Mouse (Mus musculus) frontal cortex, postnatal 14 days (tissue): ENCODE data around the gene Gm49395.

Experiments
- DNase-seq, 2 experiments: peaks; one replicate each; pipeline ENCODE4 v3.0.0; 2022; ENCODE audit warnings: low spot score in 2 of 2

Gene Gm49395

DNA sequence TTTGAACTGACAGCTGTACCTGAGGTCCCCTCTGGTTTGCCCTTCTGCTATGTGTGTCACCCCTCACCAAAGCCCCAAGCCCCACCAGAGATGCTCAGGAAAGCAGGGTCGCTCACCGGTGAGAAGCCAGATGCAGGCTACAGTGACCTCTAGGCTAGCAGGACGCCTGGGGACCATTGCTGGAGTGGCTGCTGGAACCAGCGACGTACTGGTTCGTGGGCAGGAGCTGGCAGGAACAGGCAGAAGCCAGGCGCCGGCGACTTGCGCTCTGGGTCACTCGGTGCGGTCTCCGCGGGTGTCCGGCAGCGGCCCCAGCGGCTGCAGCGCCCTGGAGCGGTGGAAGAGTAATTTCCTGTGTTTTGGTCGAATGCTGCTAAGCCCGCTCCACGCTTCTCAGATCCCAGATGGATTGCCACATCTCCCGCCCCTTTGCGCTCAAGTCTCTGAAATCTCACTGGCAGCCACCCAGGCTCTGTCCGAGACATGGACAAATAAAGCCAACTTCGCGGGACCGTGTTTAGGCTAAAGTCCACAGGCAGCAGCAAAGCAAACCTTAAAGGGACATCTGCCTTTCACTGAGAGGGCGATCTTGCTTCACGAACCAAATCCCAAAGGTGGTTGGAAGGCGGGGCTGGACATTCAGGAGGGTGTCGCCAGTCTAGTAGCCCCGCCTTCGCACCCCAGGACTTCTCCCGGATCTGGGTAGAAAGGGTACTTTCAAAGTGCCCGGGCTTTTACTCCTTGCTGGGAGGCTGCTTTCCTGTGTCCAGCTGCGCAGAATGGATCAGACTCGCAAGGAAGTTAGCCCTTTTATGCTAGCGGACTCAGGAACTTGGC, at the start of gene Gm49395, which contains the start of gene Itga1:
Gm49395 (minus strand) TSS at position 567 of the 837 bp plus-strand sequence.
Itga1 (minus strand) TSS at position 610 of the 837 bp plus-strand sequence.
- peak; percentile 23 to 30 for DNase-seq

DNA sequence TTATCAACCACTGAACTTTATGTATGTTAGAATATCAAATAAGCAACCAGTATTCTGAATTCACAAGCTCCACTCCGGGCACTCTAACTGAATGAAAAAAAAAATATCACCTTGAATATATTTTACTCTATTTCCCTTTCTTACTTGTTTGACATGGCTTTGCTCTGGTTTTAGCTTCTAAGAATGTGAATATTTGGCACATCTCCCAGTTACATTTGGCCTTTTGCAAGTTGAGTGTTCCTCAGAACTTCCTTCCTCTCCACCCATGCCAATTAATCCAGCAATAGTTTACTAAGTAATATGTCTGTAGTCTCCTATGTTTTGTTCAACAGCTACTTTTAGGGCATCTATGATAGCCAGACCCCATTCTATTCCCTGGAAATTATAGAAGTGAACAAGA, 48.9 kb upstream of the Gm49395 start:
- DNase-seq = no peak

DNA sequence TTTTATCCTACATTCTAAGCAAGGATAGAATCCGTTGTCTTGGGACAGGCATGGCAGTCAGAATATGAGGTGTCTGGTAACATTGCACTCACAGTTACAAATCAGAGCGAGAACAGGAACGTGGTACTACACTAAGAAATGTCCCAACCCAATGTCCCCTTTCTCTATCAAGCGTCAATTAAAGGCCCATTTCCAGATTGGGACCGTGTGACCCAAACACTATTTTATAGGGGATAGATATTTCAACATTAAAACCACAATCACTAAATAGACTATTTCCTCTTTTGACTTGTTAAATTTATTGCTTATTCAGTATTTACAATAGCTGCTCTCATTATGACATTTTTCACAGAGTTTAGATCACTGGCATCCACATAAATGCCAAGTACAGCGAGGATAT, 48.1 kb upstream of the Gm49395 start:
- DNase-seq = no peak

DNA sequence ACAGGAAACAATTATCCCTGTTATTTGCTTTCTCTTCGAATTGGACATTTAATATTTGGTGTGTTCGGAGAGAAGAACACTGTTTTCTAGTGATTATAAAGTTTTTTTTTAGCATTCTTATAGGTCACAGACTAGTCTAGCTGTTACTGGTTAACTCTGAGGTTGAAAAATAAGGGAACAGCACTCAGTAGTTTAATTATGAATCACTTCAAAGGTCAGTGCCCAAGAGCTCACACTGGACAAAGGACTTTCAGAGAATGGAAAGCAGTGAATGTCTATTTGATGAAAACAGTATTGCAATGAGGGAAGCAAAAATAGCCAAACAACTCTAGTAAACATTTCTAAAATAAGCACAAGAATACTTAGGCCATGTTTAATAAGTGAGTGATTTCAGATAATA, 41.9 kb upstream of the Gm49395 start:
- no peak for DNase-seq

DNA sequence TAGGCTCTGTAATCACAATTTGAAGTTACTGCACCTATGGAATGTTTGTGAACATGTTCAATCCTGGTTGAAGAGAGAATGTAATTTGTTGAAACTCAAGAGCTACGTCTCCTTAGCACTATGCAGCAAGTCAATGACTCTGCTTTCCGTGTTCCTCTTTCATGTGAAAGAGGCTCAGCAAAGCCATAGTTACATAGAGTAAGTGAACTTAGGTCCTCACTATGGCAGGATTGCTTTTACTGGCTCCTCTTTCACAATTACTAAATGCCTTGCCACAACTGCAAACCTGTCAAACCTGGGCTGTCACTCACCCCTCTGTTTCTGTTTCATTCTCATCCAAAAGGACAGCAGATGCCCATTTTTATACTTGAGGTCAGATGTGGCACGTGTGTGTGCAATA, 40.3 kb upstream of the Gm49395 start:
- no peak for DNase-seq

DNA sequence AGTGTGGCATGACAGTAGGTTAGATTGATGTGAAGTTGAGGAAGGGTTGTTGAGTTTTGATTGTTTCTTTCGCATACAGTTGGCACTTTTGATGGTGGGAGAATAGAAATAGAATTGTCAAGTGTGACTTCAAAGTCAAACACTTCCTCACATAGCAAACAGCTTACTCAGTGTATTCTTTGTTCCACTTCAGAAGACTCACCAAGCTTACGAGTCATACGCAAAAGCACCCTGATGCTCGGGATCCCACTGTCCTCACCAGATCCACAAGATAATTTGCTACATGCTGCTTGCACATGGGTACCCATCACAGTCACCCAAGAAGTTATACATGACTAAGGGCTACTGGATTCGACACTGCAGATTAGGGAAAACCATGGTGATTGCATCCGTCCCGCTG, 36.8 kb upstream of the Gm49395 start:
- no peak for DNase-seq

DNA sequence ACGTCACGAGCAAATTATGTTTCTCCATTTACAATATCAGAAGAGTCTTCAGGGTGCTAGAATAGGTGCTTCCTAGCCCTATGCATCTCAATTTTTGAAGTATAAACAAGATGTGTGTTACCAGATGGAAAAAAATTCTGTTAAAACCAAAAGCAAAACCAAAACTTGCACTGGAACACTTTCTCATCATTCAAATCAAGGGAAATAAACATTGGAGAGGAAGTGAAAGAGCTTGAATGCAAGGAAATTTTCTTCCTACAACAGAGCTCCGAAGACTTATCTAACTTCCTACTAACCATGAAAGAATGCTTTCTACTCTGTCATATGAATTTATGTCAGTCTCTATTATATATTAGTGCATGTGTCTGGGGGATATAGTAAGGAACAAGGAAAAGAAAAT, 35.0 kb upstream of the Gm49395 start:
- DNase-seq = no peak

DNA sequence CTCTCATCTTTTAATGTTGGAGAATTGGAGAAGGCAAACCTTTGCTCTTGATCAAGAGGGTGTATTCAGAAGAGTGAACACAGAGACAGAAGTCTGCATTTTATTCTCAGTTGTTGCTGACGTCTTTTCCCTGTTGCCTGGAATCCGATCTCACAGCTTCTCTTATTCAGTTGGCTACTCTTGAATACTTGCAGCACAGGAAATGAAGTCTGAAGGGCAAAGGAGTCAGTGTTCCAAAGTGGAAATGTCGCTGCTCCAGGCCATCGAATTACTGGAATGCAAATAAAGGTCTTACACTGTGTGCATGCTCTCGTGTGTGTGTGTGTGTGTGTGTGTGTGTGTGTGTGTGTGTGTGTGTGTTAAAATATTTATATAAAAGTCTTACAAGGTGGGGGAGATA, 30.7 kb upstream of the Gm49395 start:
- no peak for DNase-seq

DNA sequence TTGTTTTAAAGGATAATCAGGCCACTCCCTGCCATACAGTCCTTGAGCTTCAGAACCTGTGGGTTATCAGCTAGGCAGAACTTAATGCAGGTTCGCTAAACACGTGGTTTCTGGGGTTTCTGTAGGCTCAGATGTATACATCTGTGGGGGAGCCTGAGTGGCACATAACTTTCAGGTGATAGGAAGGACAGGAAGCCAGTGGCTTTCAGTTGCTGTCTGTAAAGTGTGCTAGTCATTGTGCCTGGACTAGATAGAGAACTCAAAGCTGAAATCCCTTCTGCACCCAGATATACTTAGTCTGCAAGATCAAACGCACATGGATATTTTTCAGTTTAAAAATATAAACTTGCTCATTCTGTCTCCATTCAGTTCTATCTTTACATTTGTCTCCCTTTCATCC, 29.7 kb upstream of the Gm49395 start:
- no peak for DNase-seq

DNA sequence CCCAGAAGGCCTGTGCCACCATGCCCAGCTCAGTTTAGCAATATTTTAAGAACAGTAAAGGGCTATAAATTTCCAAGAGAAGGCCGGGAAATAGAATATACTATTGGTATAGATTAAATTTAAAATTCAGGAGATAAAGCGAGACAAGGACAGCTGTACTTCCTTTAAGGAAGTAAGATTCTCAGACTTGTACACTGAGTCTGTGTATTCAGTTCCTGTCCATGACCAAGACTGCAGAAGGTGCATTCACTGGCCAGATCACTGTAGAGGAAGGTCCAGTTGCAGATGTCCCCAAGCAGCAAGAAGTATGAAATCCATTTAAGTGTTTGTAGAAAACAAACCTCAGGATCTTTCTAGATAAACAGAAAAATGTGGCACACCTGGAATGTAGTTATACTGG, 28.3 kb upstream of the Gm49395 start:
- no peak for DNase-seq

DNA sequence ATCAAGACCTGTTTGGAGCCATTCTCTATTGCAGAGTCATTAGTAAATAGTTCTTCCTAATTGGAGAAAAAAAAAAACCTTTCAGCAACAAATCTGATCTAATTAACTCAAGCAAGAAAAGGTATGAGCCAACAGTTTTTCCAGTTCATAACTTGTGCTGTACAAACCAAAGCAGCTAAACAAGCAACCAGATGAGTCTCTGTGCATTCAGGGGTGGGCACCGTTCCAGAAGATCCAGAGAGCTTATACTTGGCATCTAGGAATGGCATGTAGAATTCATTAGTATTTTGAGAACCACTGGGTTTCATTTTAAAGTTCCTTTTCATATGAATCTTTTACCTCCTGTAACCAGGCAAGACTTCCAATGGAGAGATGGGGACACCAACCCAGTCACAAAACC, 26.1 kb upstream of the Gm49395 start:
- no peak for DNase-seq

DNA sequence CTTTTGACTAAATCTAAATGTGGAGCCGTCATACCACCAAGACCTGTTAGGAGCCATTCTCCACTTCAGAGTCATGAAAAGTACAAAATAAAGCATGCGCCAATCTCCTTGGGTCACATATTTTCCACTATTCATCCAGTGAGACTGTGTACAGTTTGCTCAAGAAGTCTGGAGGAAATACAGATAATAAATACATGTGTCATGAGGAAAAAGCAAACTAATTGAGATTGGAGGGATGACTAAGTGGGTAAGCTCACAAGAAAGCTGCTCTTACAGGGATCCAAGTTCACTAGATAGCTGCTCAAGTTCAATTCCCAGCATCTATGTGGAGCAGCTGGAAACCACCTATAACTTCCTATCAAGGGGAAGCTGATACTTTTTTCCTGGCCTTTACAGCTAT, 24.8 kb upstream of the Gm49395 start:
- no peak for DNase-seq

DNA sequence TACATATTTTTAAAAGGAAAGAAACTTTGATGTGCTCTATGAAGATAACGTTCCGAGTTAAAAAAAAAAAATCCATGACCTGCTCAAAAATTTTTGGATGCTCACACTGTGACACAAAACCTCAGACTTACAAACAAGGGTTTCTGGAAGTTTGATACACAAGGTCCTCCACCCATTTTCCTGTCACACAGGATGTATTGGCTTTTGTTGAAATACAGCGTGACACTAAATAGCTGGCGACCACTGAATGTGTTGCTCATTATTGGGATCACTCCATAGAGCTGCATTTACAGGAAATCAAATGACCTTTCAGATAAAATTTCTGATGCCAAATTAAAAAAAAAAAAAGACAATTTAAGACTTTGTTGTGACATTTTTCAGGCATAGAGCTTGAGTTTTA, 23.4 kb upstream of the Gm49395 start:
- DNase-seq = no peak

DNA sequence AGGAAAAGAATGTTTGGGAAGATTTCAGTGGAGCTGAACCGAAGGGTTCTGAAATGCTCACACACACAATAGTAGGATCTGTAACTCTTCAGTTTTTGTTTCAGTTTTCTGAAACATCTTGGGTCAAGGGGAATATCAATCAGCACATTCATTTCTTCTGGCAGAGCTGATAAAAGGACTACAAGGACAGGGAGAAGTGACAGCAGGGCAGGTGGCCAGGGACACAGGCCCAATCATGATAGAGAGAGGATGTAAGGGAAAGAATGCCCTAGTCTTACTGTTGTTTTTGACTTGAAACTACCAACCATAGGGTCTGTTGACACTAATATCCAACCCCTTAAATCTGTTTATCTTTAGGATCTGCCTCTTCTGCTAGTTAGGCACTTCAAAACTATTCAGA, 22.8 kb upstream of the Gm49395 start:
- no peak for DNase-seq

DNA sequence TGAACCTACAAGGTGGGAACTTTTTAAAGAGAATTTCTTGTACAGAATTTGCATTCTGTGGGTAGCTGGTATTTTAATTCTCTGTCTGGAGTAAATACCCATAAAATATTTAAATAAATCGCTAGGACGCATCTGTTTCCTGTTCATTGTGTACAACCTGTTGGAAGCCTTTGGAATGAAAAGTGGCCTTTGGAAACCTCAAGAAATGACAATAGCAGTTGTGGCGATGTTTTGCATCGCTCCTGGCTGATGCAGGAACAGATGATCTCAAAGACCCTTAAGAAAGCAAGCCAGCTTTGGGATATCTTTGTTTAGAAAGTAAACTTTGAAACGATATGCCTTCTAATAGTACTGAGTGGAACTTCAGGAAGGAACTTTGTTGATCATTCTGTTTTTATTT, 17.0 kb upstream of the Gm49395 start:
- no peak for DNase-seq

DNA sequence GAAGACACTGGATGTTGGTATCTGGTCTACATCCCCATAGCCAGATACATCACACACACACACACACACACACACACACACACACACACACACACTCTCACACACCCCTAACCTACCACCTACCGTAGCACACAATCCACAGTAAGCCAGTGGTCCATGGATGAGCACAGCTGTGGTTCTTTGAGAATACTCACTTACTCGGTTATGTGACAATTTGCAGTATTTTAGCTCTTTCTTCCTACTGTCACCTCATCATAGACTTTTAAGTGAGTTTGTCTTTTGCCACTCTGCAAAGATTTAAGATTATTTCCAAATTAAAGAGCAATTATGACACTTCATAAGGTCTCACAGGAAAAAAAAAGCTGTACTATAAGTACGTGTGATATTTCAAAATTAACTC, 16.5 kb upstream of the Gm49395 start:
- DNase-seq = no peak

DNA sequence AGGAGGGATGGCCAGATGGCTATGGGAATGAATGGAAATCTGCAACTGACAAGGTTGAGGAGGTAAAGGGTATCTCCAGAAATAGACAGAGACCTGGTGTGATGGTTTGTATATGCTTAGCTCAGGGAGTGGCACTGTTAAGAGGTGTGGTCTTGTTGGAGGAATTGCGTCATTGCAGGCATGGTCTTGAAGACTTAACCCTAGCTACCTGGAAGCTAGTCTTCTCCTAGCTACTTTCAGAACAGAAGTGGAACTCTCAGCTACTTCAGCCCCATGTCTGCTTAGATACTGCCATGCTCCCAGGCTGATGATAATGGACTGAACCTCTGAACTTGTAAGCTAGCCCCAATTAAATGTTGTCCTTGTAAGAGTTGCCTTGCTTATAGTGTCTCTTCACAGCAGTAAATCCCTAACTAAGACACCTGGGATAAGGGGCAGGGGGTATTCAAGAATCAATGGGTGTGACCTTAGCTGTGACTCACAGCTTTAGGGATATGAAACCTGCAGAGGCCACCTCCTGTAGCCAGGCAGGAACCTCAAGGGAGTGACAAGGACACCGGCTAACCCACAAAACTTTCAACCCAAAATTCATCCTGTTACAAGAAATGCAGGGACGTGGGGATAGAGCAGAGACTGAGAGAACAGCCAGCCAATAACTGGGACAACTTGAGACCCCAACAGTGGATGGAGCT, 15.4 kb upstream of the Gm49395 start:
- no peak for DNase-seq

DNA sequence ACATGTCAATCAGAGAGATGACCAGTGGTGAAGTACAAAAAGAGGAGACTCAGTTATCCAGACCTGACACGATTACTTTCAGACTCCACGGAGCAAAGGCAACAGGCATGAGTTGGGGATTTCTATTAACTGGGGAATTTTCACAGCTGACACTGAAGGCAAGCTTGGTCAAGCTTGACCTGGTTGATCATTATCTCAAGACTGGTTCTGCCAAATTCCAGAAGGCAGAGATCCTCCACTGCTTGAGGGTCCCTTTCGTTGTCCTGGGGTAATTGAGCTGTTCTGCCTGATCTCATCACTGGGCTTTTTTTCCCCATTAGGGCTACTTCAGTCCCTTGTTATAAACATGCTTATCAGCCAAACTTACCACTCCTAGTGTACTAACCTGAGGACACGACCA, 7.9 kb upstream of the Gm49395 start:
- DNase-seq = no peak

DNA sequence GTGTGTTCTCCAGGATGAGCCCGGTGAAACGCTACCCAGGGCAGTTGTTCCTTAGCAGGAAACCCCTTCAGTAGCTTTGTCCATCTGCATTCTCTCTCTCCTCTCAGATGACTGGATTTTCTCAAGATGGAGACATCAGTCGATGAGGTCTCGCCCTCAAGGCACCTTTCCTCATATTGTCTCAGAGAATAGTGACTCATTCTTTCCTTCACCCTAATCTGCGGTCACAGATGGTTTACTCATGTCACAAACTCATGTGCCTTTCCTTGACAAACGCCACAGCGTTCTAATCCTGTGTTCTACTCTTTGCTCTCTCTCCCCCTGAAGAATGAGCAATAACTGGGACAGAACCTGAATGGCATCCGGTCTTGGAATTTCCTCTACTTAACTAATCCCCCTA, 5.7 kb upstream of the Gm49395 start:
- no peak for DNase-seq

DNA sequence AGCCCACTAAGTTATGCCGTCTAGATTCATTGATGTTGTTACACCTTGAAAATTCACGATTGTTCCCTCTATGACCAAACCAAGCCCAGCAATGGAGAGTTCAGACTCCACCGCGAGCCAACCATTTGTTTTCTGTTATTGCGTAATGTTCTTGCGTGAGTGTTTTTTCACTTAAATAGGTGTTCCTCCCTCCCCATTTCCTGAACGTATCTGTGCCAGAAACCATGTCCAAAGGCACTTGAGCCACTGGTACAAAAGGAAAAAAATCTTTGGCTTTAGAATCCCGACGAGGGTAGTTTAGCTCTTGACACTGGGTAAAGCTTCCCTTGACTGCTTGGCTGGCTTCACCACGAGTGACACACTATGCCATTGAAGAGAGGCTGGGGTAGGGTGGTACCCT, 4.5 kb upstream of the Gm49395 start:
- no peak for DNase-seq

DNA sequence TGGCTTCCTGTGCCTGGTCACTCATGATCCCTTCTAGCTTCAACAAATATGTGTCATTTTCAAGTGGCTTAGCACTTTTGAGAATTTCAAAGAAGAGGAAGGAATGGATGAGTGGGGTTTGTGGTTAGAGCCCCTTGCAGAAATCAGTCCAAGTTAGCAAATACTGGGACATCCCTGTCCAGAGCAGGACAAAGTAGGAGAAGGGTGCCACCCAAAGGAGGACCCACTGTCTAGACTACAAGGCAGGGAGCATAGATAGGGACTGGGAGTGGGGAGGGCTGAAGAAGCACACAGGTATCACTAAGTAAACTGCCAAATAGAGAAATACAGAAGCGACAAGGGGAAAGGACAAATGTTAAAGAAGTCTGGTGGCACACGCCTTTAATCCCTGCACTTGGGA, 1.0 kb upstream of the Gm49395 start:
- no peak for DNase-seq

DNA sequence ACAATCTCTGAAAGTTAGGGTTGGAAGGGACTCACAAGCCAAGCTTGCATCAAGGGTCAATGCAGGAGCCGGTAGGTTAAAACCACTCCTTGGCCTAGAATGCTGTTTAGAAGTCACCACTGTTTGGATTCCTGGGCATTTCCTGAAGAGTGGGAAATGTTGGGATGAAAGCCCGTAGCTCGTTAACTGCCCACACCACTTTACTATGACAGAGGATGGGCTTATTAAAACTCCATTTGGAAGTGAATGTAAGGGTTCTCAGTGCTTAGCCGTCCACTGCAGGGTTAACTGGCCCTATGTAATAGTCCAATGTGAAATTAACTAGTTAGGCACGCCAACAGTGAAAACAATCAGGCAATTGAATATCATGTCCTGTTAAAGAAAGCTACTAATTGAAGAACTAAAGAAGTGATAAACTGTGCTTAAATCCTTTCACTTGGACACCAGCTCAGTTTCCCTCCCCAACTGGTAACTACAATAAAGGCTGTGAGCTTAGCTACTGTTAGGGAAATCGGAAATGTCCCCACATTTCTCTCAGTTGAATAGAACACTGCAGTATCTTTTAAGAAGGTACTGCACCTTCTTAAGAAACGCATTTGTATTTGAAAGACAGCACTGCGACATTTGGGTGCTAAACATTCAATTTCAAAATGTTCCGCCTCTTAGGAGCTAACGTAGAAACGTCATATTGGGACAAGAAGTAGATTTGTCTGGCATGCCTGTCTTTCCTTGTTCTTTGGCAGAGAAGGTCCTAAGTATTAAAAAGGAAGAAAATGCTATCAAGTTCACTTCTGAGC, 1.1 kb downstream of the Gm49395 start:
- DNase-seq = no peak

DNA sequence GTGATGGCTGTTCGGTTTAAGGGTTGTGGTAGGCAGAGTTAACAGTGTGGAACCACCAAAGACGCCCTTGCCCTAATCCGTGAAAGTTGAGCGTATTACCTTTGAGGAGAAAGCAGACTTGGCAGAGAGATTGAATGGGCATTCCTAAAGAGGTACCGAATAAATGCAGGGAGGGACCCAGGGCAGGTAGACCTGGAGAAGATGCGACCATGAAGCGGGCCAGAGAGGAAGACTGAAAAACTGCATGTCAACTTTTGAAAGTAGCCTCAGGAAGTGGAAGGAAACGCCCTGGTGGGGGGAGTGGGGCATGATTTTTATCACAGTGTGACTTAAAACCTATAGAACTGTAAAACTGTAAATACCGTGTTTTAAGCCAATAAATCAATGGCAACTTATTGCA, 2.3 kb downstream of the Gm49395 start:
- DNase-seq = no peak
